Mouse (Mus musculus): ENCODE data around the gene Pcgf3. TPM values are rescaled to one million over a fixed set of nuclear protein-coding genes. Genes with fewer than 3 reads are reported as not detected.

Gene Pcgf3
- polyA plus RNA-seq, 1 experiment from 2014 or later: 24.0 TPM

- H3K4me1 ChIP-seq (replicated peaks): no peaks in the 10 kb centered on the region
- no peak for ATAC-seq (ENCODE audit: low FRiP score, low read depth)
- no peak overlapping the region for H3K4me2 ChIP-seq
- no peak overlapping the region for H3K27ac ChIP-seq (replicated peaks)
- no peaks in the 10 kb centered on the region for H3K9me3 ChIP-seq
- 86% methylated on average over 3 of the region's 3 CpGs for WGBS
- no peaks in the 10 kb centered on the region for H3K27me3 ChIP-seq
- H3K36me3 ChIP-seq: peaks cover 50% of the 10 kb centered on the region
- no peak overlapping the region for H3K4me3 ChIP-seq
- H3K9ac ChIP-seq: no peak overlapping the region
Measured at GRCm38 (mm10) chr5:108522597-108522996, 61.6 kb downstream of the Pcgf3 start.

GRCm38 (mm10) chr5:108534188-108534587, 73.2 kb downstream of the Pcgf3 start:
- H3K4me3 ChIP-seq: no peak overlapping the region
- H3K4me2 ChIP-seq: no peak overlapping the region
- H3K4me1 ChIP-seq (replicated peaks): no peaks in the 10 kb centered on the region
- H3K27me3 ChIP-seq: no peaks in the 10 kb centered on the region
- 96% methylated on average over 2 of the region's 2 CpGs for WGBS
- peaks cover 34% of the 10 kb centered on the region for H3K36me3 ChIP-seq
- no peak overlapping the region for H3K9ac ChIP-seq
- H3K9me3 ChIP-seq: 0 out of 2 replicates have a peak, but pooled peaks cover 9% of the 10 kb centered on the region
- no peak for ATAC-seq (ENCODE audit: low FRiP score, low read depth)
- H3K27ac ChIP-seq (replicated peaks): no peak overlapping the region

- Histone ChIP-seq H3K4me3 (no peak overlapping the region), H3K9me3 (no peaks in the 10 kb centered on the region), H3K9ac (no peak overlapping the region), H3K27ac (replicated peaks) (no peak overlapping the region), H3K4me1 (replicated peaks) (peaks cover 15% of the 10 kb centered on the region), H3K4me2 (no peak overlapping the region), H3K27me3 (no peaks in the 10 kb centered on the region), H3K36me3 (peaks cover 40% of the 10 kb centered on the region)
- ATAC-seq (ENCODE audit: low FRiP score, low read depth): no peak
- 75% methylated on average over 7 of the region's 7 CpGs for WGBS
Measured at GRCm38 (mm10) chr5:108543516-108544291, 82.7 kb downstream of the Pcgf3 start.

GRCm38 (mm10) chr5:108547636-108548035, 86.6 kb downstream of the Pcgf3 start:
- 93% methylated on average over 5 of the region's 5 CpGs for WGBS
- no peak overlapping the region for H3K9ac ChIP-seq
- H3K27me3 ChIP-seq: 0 out of 2 replicates have a peak, but pooled peaks cover 8% of the 10 kb centered on the region
- no peak for ATAC-seq (ENCODE audit: low FRiP score, low read depth)
- peak overlapping the region; percentile 74; the same call in 1 of the 2 replicates for H3K4me2 ChIP-seq
- H3K27ac ChIP-seq (replicated peaks): no peak overlapping the region
- no peak overlapping the region for H3K4me3 ChIP-seq
- H3K4me1 ChIP-seq (replicated peaks): peaks cover 25% of the 10 kb centered on the region
- H3K36me3 ChIP-seq: peaks cover 12% of the 10 kb centered on the region; the same call in 1 of the 2 replicates
- H3K9me3 ChIP-seq: no peaks in the 10 kb centered on the region

- peak overlapping the region; percentile 70 for H3K9ac ChIP-seq
- 0 out of 2 replicates have a peak, but pooled peaks cover 8% of the 10 kb centered on the region for H3K27me3 ChIP-seq
- H3K4me2 ChIP-seq: peak overlapping the region; percentile 74
- H3K9me3 ChIP-seq: no peaks in the 10 kb centered on the region
- peak overlapping the region; percentile 82 for H3K27ac ChIP-seq (replicated peaks)
- 16% methylated on average over 7 of the region's 7 CpGs for WGBS
- peak overlapping the region; percentile 50 for H3K4me3 ChIP-seq
- peaks cover 25% of the 10 kb centered on the region for H3K4me1 ChIP-seq (replicated peaks)
- ATAC-seq (ENCODE audit: low FRiP score, low read depth): no peak
- H3K36me3 ChIP-seq: peaks cover 5% of the 10 kb centered on the region; the same call in 1 of the 2 replicates
Measured at GRCm38 (mm10) chr5:108549137-108549488, 88.1 kb downstream of the Pcgf3 start.

- Histone ChIP-seq H3K4me3 (peak within 1 kb of the TSS; percentile 50), H3K36me3 (peaks cover 5% of the 10 kb centered on the region; the same call in 1 of the 2 replicates), H3K9me3 (no peaks in the 10 kb centered on the region), H3K9ac (peak within 1 kb of the TSS; percentile 70), H3K4me1 (replicated peaks) (peaks cover 25% of the 10 kb centered on the region), H3K27me3 (0 out of 2 replicates have a peak, but pooled peaks cover 10% of the 10 kb centered on the region), H3K27ac (replicated peaks) (peak within 1 kb of the TSS; percentile 82), H3K4me2 (peak within 1 kb of the TSS; percentile 74)
- peak; percentile 94 for ATAC-seq (ENCODE audit: low FRiP score, low read depth)
- WGBS: under 1% methylated on average over 38 of the region's 56 CpGs
Measured at GRCm38 (mm10) chr5:108549489-108550206, 88.6 kb downstream of the Pcgf3 start, which contains the start of gene Cplx1. TSS of gene Cplx1 (minus strand) at chr5:108550024.

- ATAC-seq (ENCODE audit: low FRiP score, low read depth): peak; percentile 78
- Histone ChIP-seq H3K36me3 (peaks cover under 1% of the 10 kb centered on the region; the same call in 1 of the 2 replicates), H3K27me3 (0 out of 2 replicates have a peak, but pooled peaks cover 10% of the 10 kb centered on the region), H3K27ac (replicated peaks) (peak overlapping the region; percentile 82), H3K4me3 (peak overlapping the region; percentile 50), H3K9me3 (no peaks in the 10 kb centered on the region), H3K4me2 (peak overlapping the region; percentile 74), H3K9ac (peak overlapping the region; percentile 70), H3K4me1 (replicated peaks) (peaks cover 25% of the 10 kb centered on the region)
- WGBS: under 1% methylated on average over 16 of the region's 16 CpGs
Measured at GRCm38 (mm10) chr5:108550207-108550594, 89.2 kb downstream of the Pcgf3 start.

GRCm38 (mm10) chr5:108554041-108554440, 93.0 kb downstream of the Pcgf3 start:
- H3K9me3 ChIP-seq: no peaks in the 10 kb centered on the region
- peaks cover 7% of the 10 kb centered on the region for H3K4me1 ChIP-seq (replicated peaks)
- H3K27ac ChIP-seq (replicated peaks): no peak overlapping the region
- H3K4me3 ChIP-seq: no peak overlapping the region
- no peak overlapping the region for H3K4me2 ChIP-seq
- H3K36me3 ChIP-seq: no peaks in the 10 kb centered on the region
- no peak overlapping the region for H3K9ac ChIP-seq
- H3K27me3 ChIP-seq: 0 out of 2 replicates have a peak, but pooled peaks cover 10% of the 10 kb centered on the region
- WGBS: 71% methylated on average over 1 of the region's 1 CpGs
- ATAC-seq (ENCODE audit: low FRiP score, low read depth): no peak

Other genes starting within 250 kb of the Pcgf3 start
- 39.8 and 41.8 TPM in 2 replicates for gene Dr1, start 192.3 kb upstream of the Pcgf3 start, polyA plus RNA-seq (2015; fragmentation: Nextera tagmentation; extraction: Ambion mirVana)
- gene Pigg, start 148.6 kb upstream of the Pcgf3 start, polyA plus RNA-seq (2015; fragmentation: Nextera tagmentation; extraction: Ambion mirVana): 4.9 and 5.6 TPM in 2 replicates
- gene Gm42517, start 93.3 kb upstream of the Pcgf3 start, polyA plus RNA-seq (2015; fragmentation: Nextera tagmentation; extraction: Ambion mirVana): 2.8 and 3.8 TPM in 2 replicates
- gene Pde6b, start 72.8 kb upstream of the Pcgf3 start, polyA plus RNA-seq (2015; fragmentation: Nextera tagmentation; extraction: Ambion mirVana): 0.12 and 0.13 TPM in 2 replicates
- 430 and 504 TPM in 2 replicates for gene Atp5k, start 26.8 kb upstream of the Pcgf3 start, polyA plus RNA-seq (2015; fragmentation: Nextera tagmentation; extraction: Ambion mirVana)
- 0.09 and 0.22 TPM in 2 replicates for gene Mfsd7a, start 12.3 kb upstream of the Pcgf3 start, polyA plus RNA-seq (2015; fragmentation: Nextera tagmentation; extraction: Ambion mirVana)
- 170 and 187 TPM in 2 replicates for gene Cplx1, start 88.8 kb downstream of the Pcgf3 start, polyA plus RNA-seq (2015; fragmentation: Nextera tagmentation; extraction: Ambion mirVana)
- gene Gak, start 168.5 kb downstream of the Pcgf3 start, polyA plus RNA-seq (2015; fragmentation: Nextera tagmentation; extraction: Ambion mirVana): 48.1 and 56.7 TPM in 2 replicates
- 26.3 and 27.1 TPM in 2 replicates for gene Tmem175, start 168.5 kb downstream of the Pcgf3 start, polyA plus RNA-seq (2015; fragmentation: Nextera tagmentation; extraction: Ambion mirVana)
- 11.0 and 11.8 TPM in 2 replicates for gene Idua, start 199.1 kb downstream of the Pcgf3 start, polyA plus RNA-seq (2015; fragmentation: Nextera tagmentation; extraction: Ambion mirVana)
- gene Dgkq, start 208.4 kb downstream of the Pcgf3 start, polyA plus RNA-seq (2015; fragmentation: Nextera tagmentation; extraction: Ambion mirVana): 31.0 and 32.9 TPM in 2 replicates
- gene Slc26a1, start 214.3 kb downstream of the Pcgf3 start, polyA plus RNA-seq (2015; fragmentation: Nextera tagmentation; extraction: Ambion mirVana): 3.0 and 4.1 TPM in 2 replicates
- 8.1 and 8.9 TPM in 2 replicates for gene Fgfrl1, start 231.2 kb downstream of the Pcgf3 start, polyA plus RNA-seq (2015; fragmentation: Nextera tagmentation; extraction: Ambion mirVana)

Data from hindbrain, embryonic 15.5 days (tissue).